Mouse (Mus musculus): Measurements from ENCODE around the gene Ube2d3.

GRCm38 (mm10) chr3:135510372-135510771, 72.4 kb downstream of the Ube2d3 start:
- TF ChIP-seq POLR2A (IDR thresholded peaks at IDR 0.05; ENCODE audit: insufficient read depth, low read depth, low read length), result no peak
- TF ChIP-seq CTCF (IDR thresholded peaks at IDR 0.05; ENCODE audit: insufficient read depth, low read depth, low read length), result no peak
